Mouse (Mus musculus): ENCODE measurements around the gene Flywch1.

Flywch1 gene

DNA sequence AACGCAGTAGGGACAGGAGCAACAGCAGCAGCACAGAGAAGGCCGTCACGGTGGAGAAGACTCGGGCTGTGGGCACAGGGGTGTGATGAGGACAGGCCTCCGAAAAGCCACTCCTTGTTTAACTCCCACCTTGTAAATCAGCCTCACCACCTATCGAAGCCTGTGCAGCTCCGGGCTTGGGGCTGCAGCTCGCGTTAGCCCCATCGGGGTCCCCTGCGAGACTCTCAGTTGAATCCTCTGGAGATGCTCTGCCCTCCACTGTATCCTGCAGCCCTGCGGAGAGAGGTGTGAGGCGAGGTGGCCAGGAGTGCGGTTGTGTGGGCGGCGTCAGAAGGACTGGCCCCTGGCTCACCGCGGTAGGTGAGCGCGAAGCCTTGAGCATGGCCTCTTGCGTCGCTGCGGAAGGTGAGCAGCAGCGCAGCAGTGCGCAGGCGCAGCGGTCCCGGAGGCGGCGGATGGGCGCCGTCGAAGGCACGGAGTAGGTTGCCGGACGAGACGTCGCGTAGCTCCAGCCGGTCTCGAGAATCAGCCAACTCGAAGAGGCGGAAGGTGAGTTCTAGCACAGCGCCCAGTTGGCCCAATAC lies 29.1 kb downstream of the Flywch1 start:
- DNase-seq = no peak

DNA sequence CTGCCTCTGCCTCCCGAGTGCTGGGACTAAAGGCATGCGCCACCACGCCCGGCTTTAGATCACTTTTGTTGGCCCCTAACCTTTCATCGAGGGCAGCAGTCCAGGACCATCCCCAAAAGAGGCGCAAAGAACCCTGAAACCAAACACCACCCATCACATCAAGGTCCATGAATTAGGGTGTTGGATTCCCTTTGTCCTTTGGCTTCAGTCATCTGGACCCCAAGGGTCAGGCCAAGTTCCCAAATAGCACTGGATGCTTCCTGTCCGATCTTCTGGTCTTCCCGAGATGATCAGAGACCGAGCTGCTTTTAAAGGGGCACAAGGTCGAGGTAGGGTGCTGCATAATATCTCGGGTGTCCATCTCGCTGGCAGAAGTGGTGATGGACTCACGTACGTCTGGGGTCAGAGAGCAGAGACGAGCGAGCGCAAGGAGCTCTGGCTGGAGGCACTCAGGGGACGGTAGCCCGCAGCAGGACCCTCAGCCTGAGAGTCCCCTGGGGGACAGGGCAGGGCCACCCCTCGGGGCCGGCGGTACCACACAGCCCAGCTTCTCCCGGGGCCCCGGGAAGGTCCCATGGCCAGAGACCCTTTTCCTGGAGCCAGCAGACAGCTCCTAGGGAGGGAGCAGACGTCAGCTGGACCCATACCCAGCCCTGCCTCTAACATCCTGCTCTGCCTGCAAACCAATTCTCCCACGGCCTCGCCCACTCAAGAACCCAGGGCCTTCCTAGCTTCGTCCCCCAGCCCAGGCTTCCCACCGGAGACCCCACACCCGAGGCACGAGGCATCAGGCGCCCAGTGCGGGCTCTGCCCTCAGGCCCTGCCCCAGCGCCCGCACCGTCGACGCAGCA lies 29.8 kb downstream of the Flywch1 start:
- no peak for DNase-seq

DNA sequence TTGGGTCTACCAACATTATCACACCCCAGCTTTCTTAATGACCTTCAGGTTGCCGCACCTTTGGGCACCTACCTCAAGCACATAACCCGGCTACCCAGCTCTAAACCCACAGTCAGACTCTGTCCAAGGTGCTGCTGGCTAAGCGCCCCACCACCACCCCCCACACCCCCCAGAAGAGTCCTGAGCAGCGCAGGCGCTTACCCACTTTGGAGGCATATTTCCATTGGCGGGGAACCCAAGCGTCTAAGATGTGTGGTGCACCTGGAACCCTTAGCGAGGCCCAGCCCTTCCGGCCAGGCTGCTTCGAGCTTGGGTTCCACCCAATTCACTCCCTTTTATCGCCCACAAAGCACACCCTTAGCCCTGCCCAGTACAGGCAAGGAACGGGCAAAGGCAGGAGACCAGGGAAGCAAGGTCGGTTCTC lies 30.8 kb downstream of the Flywch1 start, which contains the start of gene Paqr4:
Paqr4 (minus strand) TSS at position 270 of the 424 bp plus-strand sequence.
- no peak for DNase-seq

DNA sequence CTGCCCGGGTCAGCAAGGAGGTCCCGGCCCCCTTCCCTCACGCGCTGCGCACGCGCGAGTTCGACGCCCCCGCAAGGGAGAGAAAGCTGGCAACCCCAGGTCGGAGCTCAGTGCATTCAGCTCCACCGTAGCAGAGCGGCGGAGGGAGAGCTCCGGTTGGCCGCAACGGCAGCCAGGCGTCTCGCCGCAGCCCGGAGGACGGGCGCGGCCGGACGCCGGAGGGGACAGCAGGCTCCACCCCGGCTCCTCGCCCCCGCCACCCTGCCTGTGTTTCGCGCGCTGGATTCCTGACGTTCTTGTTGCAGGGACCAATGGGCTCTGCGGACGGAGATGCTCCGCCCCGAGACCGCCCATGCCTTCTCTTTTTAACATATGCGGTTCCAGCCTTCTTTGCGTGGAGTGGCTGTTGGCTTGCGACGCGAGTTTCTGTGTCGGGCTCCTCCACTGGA lies 31.2 kb downstream of the Flywch1 start:
- DNase-seq = peak; percentile 84 to 85

DNA sequence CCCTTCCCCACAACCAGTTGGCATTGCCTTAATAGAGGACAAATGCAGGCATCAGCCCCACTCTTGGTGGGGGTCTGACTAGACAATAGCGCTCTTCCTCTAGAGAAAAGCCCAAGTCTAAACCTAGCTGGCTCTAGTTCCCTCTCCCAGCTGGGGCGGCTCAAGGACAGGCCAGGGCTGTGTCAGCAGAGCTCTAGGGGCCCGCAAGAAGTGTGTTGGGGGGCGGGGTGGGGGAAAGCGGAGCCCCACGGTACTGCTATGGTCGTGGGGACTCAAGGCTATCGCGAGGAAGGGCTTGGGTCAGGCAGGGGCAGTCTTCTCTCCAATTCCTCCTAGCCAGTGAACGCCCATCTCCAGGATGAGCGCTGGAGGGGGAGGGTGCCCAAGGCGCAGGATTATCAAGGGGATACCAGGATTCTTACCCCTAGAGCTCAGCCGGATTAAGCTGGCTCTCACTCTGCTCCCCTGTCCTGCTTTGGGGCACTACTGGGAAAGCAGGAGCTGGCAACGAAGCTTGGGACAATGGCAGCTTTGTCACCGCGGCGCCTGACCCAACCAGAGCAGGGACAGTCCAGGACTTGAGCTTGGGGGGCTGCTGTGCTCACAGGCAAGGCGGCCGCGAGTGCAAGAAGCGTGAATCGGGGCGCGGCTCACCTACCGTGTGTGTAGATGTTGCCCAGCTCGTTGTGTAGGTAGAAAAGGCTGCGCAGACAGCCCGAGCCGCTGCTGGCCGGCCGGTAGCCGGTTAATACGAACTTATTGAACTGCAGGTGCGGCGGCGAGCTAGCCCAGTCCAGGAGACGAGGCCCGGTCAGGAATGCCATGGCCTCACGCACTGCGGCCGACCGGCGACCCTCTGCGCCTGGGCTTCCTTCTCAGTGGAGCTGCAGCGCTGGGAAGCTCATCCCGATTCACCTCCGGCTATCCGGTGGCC lies 31.9 kb downstream of the Flywch1 start:
- DNase-seq = no peak

DNA sequence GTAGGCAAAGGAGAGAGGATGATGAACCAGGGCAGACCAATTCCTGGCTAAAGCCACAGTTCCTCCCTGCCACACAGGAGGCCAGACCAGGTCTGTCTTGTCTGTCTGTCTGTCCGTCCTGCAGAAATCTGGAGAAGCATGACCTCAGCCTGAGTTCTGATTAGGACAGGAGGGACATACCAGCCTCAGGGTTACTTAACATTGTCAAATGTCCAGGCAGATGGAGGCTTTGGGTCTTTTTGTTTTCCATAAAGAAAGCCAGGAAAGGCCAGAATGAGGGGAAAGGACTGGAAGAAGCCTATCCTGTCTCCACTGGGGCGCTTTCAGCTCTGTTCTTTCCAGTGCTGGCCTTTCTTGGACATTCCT lies 32.6 kb downstream of the Flywch1 start:
- DNase-seq = no peak

DNA sequence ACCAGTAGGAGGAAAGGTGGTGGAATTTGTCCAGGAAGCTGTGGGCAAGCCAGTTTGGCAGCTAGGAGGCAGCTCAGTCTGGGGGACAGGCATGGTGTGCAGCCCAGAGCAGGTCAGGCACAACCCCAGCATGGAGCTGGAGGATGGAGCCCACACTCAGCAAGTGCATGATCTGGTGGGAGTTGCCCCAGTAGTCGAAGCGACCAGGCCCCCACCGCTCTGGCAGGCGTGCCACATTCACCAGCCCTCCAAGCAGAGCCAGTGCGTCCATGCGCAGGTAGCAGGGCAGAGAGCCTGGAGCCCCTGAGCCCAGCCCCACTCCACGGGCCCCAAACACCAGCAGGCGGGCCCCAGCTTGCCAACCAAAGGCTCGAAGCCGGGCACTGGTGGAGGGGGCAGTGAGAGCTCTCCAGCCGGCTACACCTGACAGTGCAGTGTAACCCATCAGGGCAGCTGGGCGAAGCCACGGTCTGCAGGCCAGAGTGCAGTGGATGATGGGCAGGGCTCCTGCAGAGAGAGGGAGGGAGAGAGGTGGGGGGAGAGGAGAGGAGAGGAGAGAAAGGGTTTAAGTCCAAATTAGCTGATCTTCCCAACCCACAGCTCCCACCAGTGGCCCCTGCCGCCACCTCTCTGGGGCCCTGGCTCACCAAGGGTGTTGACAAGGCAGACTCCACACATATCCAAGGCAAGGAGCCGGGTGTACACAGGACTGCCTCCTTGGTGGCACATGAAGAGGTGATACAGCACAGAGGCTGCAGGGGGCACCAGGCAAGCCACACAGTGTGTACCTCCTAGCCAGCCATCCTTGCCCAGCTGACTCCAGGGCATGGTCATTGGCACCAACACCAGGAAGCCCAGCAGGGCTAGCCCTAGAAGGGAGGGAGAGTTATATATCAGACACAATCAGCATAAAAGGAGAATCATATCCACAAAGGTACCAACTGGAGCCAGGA lies 33.6 kb downstream of the Flywch1 start:
- no peak for DNase-seq

DNA sequence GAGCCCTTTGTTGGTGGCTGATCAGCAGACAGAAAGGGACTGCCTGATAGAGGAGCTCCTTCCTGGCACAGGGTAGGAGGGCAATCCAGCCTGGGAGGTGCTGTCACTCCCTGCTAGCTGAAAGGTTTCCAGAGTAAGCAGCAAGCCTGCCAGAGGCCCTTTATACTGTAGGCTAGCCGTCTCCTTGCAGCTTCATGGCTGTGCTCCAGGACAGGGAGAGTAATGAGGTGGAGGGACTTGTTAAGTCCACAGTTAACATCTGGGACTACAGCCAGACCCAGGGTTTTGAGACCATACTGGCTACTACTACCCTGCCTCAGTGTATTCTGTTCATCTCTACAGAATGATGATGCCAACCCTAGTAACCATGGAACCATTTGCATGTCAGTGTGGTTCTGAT lies 37.1 kb downstream of the Flywch1 start:
- no peak for DNase-seq

DNA sequence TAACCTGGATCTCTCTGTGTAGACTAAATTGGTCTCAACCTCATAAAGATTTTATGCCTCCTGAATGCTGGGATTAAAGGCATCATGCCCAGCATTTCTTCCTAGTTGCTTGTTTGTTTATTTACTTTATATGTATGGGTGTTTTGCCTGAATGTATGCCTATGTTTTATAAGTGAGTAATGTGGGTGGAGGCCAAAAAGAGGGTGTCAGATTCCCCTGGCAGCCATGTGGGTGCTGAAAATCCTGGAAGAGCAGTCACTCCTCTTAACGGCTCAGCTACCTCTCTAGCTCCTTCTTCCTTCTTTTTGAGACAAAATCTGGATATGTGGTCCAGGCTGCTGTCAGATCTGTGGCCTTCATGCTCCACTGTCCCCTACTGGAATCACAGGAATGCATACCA lies 41.0 kb downstream of the Flywch1 start:
- DNase-seq = no peak

DNA sequence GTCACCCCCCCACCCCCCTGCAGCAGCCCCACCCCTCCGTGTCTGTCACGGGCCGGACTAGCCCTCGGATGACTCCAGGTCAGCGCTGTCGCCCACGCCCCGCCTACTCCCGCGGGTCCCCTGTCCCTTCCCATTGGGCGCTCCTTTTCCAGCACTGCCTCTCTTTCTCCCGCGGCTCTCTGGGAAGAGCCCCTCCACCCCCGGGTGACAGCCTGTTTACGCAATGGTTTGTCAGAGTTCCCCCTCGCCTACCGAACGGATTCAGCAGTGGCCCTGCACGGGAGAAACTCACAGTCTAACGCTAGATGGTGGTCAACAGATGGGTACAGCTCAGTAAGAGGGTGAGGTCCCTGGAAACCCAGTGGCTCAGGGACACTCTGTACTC lies 44.7 kb downstream of the Flywch1 start:
- DNase-seq = peak; percentile 44 to 54

DNA sequence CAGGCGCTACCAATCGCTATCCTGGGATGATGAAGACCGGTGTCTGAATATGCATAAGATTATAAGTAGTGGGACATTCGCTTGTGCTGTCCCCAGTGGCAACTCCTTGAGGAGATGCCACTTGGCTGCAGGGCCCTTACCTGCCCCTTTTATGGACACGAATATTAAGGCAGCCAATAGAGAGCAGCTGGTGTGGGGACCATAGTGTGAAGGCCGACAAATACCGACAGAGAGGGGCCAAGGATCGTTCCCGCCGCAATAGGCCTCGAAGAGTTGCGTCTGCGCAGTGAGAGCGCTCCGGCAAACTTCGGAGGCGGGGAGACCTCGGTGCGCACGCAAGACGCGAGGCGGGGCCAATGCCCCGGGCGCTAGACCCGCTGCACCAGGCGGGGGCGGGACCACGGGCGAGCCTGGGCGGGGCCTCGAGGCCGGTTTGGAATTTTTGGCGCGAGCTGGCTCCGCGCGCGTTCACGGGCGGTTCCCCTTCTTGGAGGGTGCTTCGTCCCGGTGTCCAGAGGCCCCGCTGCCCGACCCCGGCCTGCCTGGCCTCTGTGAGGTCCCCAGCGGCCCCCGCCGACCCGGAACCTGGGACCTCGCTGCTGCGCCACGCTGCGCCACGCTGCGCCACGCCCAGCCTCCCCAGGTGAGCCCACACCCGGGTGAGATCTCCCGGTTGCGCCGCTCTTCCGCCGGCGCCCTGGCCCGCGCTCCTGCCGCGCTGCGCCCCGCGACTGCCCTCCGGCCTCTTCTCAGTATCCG lies 45.2 kb downstream of the Flywch1 start, which contains the start of gene Pkmyt1:
Pkmyt1 (plus strand) TSS at position 338 of the 759 bp plus-strand sequence.
- peak; percentile 93 to 94 for DNase-seq

DNA sequence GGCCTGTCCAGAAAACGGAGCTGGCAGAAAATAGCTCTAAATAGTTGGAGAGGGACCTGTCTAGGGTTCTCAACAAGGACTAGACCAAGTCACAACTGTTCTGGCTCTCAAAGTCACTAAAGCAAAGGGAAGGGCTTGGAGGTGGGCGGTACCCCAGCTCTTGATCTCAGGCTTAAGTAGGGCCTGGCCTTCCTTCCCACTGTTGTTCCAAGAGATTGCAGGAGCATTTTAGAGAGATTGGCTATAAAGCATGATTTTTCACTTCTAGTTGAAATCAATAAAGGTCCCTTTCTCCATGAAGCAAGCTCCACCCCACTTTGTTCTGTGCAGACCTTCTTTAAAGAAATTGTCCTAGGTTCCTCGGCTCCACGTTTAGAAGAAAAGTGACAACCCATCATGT lies 45.9 kb downstream of the Flywch1 start:
- DNase-seq = no peak

DNA sequence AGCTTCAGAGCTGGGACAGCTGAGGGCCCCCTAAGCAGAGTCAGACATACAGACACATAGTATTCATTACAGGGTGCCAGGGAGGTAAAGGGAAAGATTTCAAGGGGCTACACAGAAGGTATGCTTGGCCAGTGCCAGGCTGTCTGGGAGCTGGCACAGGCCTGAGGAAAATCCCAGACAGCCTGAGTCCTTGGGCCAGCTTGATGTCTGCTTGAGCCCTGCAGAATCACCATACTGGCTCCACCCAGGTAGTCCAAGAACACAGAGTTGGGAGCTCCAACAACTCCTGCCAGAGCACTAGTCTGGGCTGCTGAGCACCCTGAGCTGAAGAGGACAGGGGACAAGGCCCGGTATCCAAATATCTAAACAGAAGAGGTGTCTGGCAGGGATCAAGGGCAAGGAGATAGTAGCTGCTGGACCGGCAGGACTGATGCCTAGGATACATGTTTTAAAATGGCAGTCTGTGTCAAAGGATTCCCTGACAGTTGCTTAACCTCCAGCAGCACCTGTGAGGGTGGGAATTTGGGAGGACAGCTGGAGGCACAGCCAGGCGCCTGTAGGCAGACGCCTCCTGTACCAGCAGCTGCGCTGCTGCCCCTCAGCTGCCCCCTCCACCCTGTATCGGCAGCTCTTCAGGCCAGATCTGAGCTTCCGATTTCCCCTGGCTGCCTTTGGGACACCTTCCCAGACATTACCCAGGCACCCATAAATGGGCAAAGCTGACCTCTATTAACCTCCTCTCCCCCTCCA lies 48.9 kb downstream of the Flywch1 start, which contains the start of gene 1520401A03Rik:
1520401A03Rik (minus strand) TSS at position 408 of the 750 bp plus-strand sequence.
- no peak for DNase-seq

DNA sequence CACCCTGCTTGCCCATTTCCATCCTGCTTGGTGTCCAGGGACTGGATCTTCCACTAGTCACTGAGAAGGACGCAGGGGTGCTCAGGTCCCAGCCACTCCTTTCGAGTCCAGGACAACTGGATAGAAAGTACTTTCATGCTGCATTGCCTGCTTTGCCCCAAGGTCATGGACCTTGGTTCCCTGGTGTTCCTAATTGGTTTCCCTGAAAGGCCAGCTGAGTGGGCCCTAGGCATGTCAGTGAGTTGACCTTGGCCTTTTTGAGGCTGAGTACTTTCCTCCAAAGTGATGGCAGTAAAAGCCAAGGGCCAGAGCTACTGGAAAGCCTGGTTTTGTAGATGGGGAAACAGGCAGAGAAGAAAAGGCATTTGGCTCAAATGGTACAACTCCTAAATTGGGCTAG lies 49.5 kb downstream of the Flywch1 start:
- DNase-seq = no peak

DNA sequence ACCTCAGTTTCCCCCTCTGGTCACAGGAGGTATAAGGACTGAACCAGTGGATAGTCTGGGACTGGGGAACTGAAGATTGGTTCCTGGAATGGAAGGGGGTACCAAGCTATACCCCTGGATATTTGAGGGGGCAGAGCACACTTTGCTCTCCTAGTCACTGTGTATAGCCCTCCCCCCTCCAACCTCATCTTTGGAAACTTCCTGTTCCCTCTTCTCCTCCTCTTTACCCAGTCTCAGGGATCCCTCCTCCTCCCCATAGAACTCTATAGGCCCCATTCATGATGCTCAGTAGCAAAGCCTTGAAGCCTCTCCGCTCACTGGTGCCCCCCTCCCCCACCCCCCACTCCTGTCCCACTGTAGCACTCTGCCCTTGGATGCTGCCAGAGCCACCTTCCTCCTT lies 51.9 kb downstream of the Flywch1 start:
- DNase-seq = no peak

DNA sequence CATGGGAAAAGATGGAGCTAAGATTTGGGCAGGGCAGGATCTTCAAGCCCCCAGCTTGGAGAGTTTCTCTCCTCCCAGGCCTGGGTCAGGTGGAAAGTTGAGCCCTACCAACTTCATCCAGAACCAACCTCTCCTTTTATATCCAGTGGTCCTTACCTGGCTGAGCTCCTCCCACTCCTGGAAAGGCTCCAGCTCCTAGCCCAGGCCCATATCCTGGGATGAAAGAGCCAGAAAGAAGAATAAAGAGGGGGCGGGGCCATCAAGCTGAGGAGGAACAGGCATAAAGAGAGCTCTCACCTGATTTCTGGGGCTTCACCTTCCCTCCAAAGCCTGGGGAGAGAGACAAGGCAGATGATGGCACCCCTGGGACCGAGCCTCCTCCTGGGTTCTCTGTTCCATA lies 54.4 kb downstream of the Flywch1 start:
- no peak for DNase-seq

DNA sequence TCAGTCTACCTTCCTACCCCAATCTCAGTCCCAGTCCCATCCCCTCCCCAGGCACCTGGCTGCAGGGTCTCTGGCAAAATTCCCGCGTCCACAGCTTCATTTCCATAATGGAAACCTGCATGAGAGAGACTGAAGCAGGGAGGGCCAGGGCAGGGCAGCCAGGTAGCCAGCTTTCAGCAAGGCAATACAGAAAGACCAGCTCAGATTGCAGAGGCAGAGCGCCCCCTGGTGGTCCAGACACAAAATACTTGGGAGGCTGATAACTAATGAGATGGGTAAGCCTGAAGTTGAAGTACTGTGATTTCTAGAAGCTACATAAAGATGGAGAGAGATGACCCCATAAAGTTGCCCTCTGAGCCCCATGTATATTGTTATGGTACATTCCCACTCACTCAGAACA lies 65.2 kb downstream of the Flywch1 start:
- DNase-seq = peak; percentile 52 to 80

DNA sequence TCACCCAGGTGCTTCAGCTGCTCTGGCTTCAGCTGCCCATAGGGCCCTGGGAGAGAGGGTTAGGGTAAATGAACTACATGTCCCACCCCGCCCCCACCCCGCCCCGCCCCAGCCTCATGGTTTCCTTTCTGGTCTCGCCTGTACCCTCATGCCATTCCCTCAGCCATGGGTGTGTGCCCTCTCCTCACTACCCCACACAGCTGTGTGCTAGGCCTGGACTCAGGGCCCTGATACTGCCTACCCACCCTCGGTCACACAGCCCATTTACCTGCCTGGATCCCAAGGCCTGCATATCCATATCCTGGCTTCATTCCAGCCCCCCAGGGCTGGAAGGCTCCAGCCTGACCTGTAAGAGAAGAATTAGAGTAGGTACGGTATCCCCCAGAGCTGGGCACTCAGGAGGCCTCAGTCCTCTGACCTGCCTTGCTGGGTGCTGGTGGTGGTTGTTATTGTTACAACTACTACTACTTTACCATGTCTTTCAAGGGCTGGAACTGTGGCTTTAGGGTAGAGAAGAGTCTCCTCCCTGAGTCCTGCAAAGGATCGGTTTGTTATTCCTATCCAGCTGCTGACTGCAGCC lies 65.8 kb downstream of the Flywch1 start:
- no peak for DNase-seq

DNA sequence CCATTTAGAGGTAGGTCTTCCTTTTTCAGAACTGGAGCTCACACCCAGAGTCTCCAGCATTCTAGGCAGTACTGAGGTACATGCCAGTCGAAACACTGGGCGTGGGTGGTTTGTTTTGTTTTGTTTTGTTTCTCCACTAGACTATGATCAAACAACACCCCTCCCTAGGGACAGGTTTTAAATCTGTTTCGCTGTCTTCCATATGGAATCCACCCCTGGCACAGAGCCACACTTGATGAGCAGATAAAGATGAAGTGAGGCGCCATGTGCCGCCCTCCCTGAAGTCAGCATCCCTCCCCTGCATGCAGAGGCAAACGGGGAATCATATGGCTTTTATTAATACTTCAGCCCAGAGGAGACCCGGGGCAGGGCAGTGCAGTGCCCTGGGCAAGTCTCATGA lies 66.7 kb downstream of the Flywch1 start:
- DNase-seq = no peak

DNA sequence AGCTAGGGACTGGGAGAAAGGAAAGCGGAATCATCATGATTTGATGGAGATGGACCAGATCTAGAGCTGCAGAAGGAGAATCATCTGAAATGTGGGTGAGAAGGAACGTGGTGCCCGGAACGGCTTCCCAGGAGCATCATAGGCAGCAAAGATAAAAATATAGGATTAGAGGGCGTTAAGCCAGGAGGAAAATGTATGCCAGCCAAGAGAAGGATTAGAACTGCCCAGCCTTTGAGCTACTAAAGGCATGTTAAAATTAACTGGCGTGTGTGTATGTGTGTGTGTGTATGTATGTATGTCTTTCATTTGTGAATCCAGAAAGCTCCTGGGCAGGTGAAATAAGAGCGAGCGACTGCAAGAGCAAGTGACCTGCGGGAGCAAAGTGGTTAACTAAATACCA lies 68.1 kb downstream of the Flywch1 start:
- no peak for DNase-seq

Measured in kidney, adult 8-10 months (tissue).